ENCODE assay signal across 27 mouse cellular contexts in the genomic region with DNA sequence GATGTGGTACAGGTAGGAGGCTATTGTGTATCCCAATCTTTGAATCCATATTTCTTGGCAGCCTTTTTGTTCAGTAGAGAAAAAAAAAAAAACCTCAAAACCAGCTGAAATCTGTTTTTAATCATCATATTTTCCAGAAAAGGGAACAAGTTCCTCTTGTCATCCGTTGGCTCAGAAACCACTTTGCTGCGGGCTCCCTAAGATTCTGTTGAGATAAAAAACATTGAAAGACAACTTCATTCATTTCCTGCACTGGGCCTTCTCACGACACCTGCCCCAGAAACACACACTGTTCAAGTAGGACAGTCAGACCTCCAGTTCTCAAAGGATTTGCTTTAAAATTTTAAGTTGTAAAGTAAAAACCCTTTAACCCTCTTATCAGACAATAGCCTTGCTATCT.
"Had no signal": no experiment of that assay in that cellular context is flagged by ENCODE, and none has a peak within 500 bp of the region (broad histone marks: within the 10 kb centered on the region; RNA-seq: fewer than 3 reads in every experiment).

No protein-coding gene starts in this region.

- H3K9me3 ChIP-seq: heart, embryonic 13.5 days; heart, embryonic 15.5 days; hindbrain, embryonic 10.5 days; hindbrain, embryonic 12.5 days; intestine, embryonic 15.5 days; limb, embryonic 13.5 days; liver, embryonic 13.5 days; liver, embryonic 15.5 days had no signal

- ATAC-seq: hindbrain, embryonic 16.5 days; inflammation-experienced regulatory T-cells, adult 6 months; intestine, embryonic 15.5 days; intestine, postnatal 0 days; liver, postnatal 0 days had no signal

- DNase-seq: gastrocnemius, adult 2 months; gastrocnemius, postnatal 10 days; gastrocnemius, postnatal 25 days; heart, adult 11 months; heart, adult 2 months; kidney, adult 18-20 months; kidney, adult 8-10 months; kidney, postnatal 10 days; kidney, postnatal 25 days; kidney, postnatal 4 days; liver; liver, embryonic 13.5 days; liver, postnatal 0 days had no signal

- H3K4me2 ChIP-seq: hindbrain, embryonic 12.5 days; hindbrain, embryonic 14.5 days; intestine, embryonic 15.5 days; limb, embryonic 13.5 days; liver, embryonic 11.5 days; liver, embryonic 13.5 days; liver, embryonic 15.5 days had no signal

- H3K4me3 ChIP-seq: gastrocnemius, adult 2 months; heart, adult 2 months; heart, embryonic 13.5 days; heart, embryonic 15.5 days; hindbrain, embryonic 10.5 days; hindbrain, embryonic 12.5 days; intestine, embryonic 15.5 days; layer of hippocampus, adult 2 months; left cerebral cortex, adult 2 months; limb, embryonic 13.5 days; liver, embryonic 13.5 days; liver, embryonic 15.5 days had no signal

- H3K9ac ChIP-seq: heart, embryonic 13.5 days; heart, embryonic 15.5 days; hindbrain, embryonic 12.5 days; hindbrain, embryonic 14.5 days; intestine, embryonic 15.5 days; limb, embryonic 13.5 days; liver, embryonic 13.5 days; liver, embryonic 15.5 days; liver, postnatal 0 days had no signal

- H3K27me3 ChIP-seq: heart, embryonic 13.5 days; heart, embryonic 15.5 days; hindbrain, embryonic 12.5 days; intestine, embryonic 15.5 days; limb, embryonic 13.5 days; liver, embryonic 13.5 days; liver, embryonic 15.5 days had no signal

- H3K4me1 ChIP-seq: hindbrain, embryonic 12.5 days; intestine, embryonic 15.5 days; limb, embryonic 13.5 days; liver, embryonic 13.5 days; liver, embryonic 15.5 days had no signal

- H3K27ac ChIP-seq: gastrocnemius, adult 2 months; heart, adult 2 months; heart, embryonic 13.5 days; heart, embryonic 15.5 days; hindbrain, embryonic 12.5 days; hindbrain, embryonic 14.5 days; intestine, embryonic 15.5 days; layer of hippocampus, adult 2 months; left cerebral cortex, adult 2 months; limb, embryonic 13.5 days; liver, embryonic 13.5 days; liver, embryonic 15.5 days had no signal

- H3K36me3 ChIP-seq: heart, embryonic 13.5 days; heart, embryonic 15.5 days; hindbrain, embryonic 10.5 days; hindbrain, embryonic 12.5 days; intestine, embryonic 15.5 days; limb, embryonic 13.5 days; liver, embryonic 13.5 days; liver, embryonic 15.5 days had no signal
